Mouse (Mus musculus) thymus, adult 18-20 months (tissue): Measurements from ENCODE around the gene Lrfn4.

ENCODE experiments used
- DNase-seq, 2 experiments: peaks; one replicate each; pipeline ENCODE4 v3.0.0; 2022; ENCODE audit warnings: mixed read lengths in 2 of 2

The Lrfn4 gene

GRCm38 (mm10) chr19:4567665-4568064 is 47.8 kb downstream of the Lrfn4 start:
- no peak for DNase-seq

DNA sequence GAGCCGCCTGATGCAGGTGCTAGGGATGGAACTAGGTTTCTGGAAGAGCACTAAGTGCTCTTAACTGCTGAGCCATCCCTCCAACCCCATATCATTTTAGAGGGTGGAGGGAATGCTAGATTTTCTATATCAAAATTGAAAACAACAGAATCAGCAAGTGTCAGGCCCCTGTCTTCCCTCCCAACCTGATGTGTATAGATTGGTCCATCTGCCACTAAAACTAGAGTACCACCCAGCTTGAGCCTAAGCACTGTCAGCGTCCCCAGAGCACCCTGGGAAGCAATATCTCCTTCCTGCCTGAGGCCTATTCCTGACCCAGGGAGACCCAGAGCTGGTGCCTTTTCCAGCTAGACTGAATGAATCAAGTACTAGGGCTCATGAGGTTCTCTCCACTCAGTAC is 48.6 kb downstream of the Lrfn4 start:
- no peak for DNase-seq

GRCm38 (mm10) chr19:4565678-4566077 is 49.8 kb downstream of the Lrfn4 start:
- no peak for DNase-seq
